Mouse (Mus musculus): Measurements from ENCODE around the gene Vmn2r12. TPM values are rescaled to one million over a fixed set of nuclear protein-coding genes. Genes with fewer than 3 reads are reported as not detected.
A peak's percentile ranks its signal among the peaks of the same experiment; 100 is the strongest.
"Not testable (repeated sequence)": the region's sequence is repeated elsewhere in the genome, so short reads cannot be mapped to it uniquely, and the experiment has no call there.

Gene Vmn2r12
- total RNA-seq (2021): not detected
- not detected in 2 replicates for polyA plus RNA-seq (2012; rRNA removed)
- long read RNA-seq: 0 reads

- not testable (repeated sequence) for DNase-seq
Measured at GRCm38 (mm10) chr5:109097850-109098249, at the start of gene Vmn2r12. Vmn2r12 (minus strand) TSS chr5:109097950.

DNA sequence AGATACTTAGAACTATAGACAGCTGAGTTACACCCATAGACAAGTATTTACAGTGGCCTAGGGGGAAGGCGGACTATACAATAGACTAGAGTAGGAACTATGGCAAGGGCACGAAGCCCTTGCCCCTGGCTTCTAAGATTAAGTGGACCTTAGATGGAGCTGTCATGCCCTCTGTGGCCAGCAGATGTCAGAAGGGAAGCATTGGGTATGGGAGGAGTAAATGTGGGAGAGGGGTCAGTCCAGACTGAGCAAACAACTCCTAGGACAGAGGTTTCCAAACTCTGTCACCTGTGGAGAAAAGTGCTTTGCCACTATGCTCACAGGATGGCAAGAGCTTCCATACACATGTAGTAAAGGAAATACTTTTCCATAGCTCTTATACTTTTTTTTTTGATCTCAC, 41.8 kb upstream of the Vmn2r12 start:
- peak; percentile 15 for DNase-seq

DNA sequence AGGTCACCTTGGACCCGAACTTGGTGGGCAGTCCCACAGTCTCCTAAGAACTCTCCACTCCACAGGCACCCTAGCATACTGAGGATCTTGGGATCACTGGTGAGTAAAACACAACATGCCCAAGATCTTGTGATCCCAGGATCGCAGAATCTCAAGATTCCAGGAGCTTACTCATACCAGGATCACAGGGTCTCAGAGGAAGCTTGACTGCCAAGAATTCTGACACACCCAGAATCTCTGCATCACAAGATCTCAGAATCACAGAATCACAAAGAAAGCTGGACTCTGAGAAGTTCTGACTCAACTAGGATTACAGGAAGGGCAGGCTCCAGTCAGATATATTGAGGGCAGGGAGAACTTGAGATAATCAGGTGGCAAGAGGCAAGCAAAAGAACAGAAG, 39.0 kb upstream of the Vmn2r12 start:
- DNase-seq: no peak

DNA sequence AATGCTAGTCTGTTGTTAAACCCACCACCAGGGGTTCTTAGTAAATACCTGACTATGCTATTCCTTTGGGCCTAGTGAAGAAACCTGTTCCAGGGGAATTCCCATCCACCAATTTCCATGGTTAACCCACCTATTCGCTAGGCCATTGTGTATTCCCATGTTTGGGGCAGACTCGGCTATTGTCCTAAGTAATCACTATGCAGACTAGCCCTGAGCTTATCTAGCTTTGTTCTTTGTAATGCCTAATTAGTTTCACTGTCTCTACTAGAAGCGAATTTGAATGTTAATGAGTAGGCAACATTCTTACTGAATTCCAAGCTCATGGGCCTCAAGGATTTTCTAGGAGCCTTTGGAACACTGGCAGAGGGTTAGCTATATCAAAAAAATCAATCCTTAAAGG, 1.3 kb downstream of the Vmn2r12 start:
- DNase-seq: not testable (repeated sequence)

GRCm38 (mm10) chr5:109072016-109072415, 25.7 kb downstream of the Vmn2r12 start:
- peak; percentile 5 for DNase-seq

DNA sequence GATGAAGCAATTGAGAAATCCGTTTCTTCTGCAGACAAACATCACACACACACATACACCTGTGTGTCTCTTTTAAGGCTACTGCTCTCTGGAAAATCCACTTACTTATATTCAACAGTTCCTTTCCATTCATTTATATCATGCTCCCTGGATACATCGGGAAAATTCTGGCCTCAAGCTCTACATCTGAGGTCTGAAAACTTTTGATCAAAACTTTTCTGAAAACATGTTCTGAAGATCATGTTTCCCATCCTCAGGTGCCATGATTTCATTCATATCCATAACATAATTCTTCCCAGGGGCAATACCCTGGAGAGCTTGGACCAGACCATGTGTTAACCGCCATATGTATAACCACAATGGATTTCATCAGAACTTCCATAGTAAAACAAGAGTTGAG, 38.3 kb downstream of the Vmn2r12 start, which contains the start of gene Vmn2r11:
Gene Vmn2r11 (minus strand): TSS at position 101 of the 400 bp plus-strand sequence.
- not testable (repeated sequence) for DNase-seq

- DNase-seq: peak; percentile 38
Measured at GRCm38 (mm10) chr5:109055286-109055685, 42.5 kb downstream of the Vmn2r12 start.

Other genes starting within 250 kb of the Vmn2r12 start
- not detected for gene Vmn2r9, start 245.3 kb downstream of the Vmn2r12 start, total RNA-seq (2021)
- not detected in 2 replicates for gene Vmn2r9, start 245.3 kb downstream of the Vmn2r12 start, polyA plus RNA-seq (2012; rRNA removed)
- gene Vmn2r10, start 91.4 kb downstream of the Vmn2r12 start, total RNA-seq (2021): not detected
- not detected in 2 replicates for gene Vmn2r10, start 91.4 kb downstream of the Vmn2r12 start, polyA plus RNA-seq (2012; rRNA removed)
- not detected for gene Vmn2r11, start 38.4 kb downstream of the Vmn2r12 start, total RNA-seq (2021)
- not detected in 2 replicates for gene Vmn2r11, start 38.4 kb downstream of the Vmn2r12 start, polyA plus RNA-seq (2012; rRNA removed)
- under 1 TPM; 0.07 to 0.12 TPM for gene Vmn2r13, start 94.2 kb upstream of the Vmn2r12 start, total RNA-seq (2021)
- gene Vmn2r13, start 94.2 kb upstream of the Vmn2r12 start, polyA plus RNA-seq (2012; rRNA removed): 0.04 TPM in 1 of 2 replicates, not detected in the other
- not detected for gene Vmn2r14, start 126.8 kb upstream of the Vmn2r12 start, total RNA-seq (2021)
- not detected in 2 replicates for gene Vmn2r14, start 126.8 kb upstream of the Vmn2r12 start, polyA plus RNA-seq (2012; rRNA removed)
- gene Vmn2r15, start 199.7 kb upstream of the Vmn2r12 start, total RNA-seq (2021): not detected
- not detected in 2 replicates for gene Vmn2r15, start 199.7 kb upstream of the Vmn2r12 start, polyA plus RNA-seq (2012; rRNA removed)
- not detected for gene Vmn2r16, start 232.2 kb upstream of the Vmn2r12 start, total RNA-seq (2021)
- not detected in 2 replicates for gene Vmn2r16, start 232.2 kb upstream of the Vmn2r12 start, polyA plus RNA-seq (2012; rRNA removed)

Data from adrenal gland, adult 2 months (tissue).